In the genomic region with DNA sequence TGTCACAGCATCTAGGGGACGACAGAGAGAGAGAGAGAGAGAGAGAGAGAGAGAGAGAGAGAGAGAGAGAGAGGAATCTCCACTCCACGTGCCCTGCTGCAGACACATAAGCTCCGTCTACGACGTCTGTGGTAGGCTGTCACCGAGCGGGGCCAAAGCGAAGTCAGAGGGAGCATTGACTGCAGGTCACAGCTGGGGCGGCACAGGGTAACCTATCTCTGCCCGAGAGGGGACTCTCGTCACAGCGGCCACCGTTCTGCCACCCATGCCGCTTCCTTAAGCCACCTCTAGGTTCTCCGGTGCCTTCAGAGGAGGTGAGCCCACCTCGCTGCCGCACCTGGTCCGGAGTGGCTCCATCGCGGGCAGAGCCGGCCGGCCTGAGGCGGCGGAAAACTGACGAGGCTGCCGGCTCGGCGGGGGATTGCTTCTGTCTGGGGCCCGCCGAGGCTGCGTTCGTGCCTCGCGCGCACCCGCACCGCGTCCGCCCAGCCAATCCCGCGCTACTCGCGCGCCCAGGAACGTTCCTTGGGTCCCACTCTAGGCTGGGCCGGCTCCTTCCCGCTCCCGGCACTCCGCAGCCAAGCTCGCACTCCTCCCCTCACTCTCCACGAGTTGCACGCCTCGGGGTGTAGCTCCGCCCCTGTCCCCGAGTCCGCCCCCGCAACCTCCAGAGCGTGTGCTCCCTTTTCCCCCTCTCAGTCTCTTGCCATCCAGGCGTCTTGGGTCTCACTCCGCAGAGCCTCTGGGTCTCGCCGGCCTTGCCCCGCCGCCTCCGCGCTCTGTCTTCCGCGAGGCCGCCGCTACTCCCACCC, we compare ENCODE assay signal across 8 mouse cellular contexts. TPM values are rescaled to one million over a fixed set of nuclear protein-coding genes. Genes with fewer than 3 reads are reported as not detected.
A peak's percentile ranks its signal among the peaks of the same experiment; 100 is the strongest.
DNase-seq lines count a peak whose midpoint lies in the region; ATAC-seq and TF ChIP-seq lines count a peak whose summit lies in the region.

Gene Gphn, plus strand, starts transcription at position 673 of the 812 bp plus-strand sequence.

- no peak for TF ChIP-seq CTCF in bone marrow macrophage, adult 2 months (IDR thresholded peaks at IDR 0.05; ENCODE audit: low read depth, low read length)
- TF ChIP-seq CTCF in embryonic fibroblast, embryonic 13.5 days (IDR thresholded peaks at IDR 0.05; ENCODE audit: borderline replicate concordance, insufficient read depth, low read length), result no peak

- H3K27me3 ChIP-seq in kidney, embryonic 14.5 days (ENCODE audit: control insufficient read depth, insufficient read depth, low read length), result no peaks in the 10 kb centered on the region
- H3K27me3 ChIP-seq in splenic B cell, adult 2 months (ENCODE audit: control insufficient read depth, insufficient read depth, low read length, poor library complexity, severe bottlenecking), result no peaks in the 10 kb centered on the region

- under 1% methylated on average over 63 of the region's 70 CpGs for WGBS in kidney, embryonic 14.5 days

- no peak for TF ChIP-seq POLR2A in bone marrow macrophage, adult 2 months (IDR thresholded peaks at IDR 0.05; ENCODE audit: borderline replicate concordance, low read depth, low read length)
- peak; percentile 74 for TF ChIP-seq POLR2A in embryonic fibroblast, embryonic 13.5 days (IDR thresholded peaks at IDR 0.05; ENCODE audit: low read depth, low read length)

- DNase-seq in A20 (ENCODE audit: low read depth, low spot score) (peak; percentile 93), liver (peak; percentile 88)
- DNase-seq in heart, adult 9 months (ENCODE audit: low spot score in 2 of 2), result peak; percentile 90
- peak; percentile 86 for DNase-seq in splenic B cell, adult 2 months (ENCODE audit: low read depth, low spot score)

- ATAC-seq in kidney, embryonic 14.5 days (ENCODE audit: low FRiP score, low TSS enrichment), result peak; percentile 98
- ATAC-seq in monocyte, adult 5-6 weeks (replicated peaks; ENCODE audit: insufficient number of reproducible peaks, low FRiP score, low TSS enrichment, poor library complexity, severe bottlenecking), result peak; percentile 87

- no peaks in the 10 kb centered on the region for H3K36me3 ChIP-seq in kidney, embryonic 14.5 days (ENCODE audit: control insufficient read depth, insufficient read depth, low read length)
- no peaks in the 10 kb centered on the region for H3K36me3 ChIP-seq in splenic B cell, adult 2 months (ENCODE audit: control insufficient read depth, insufficient read depth, low read length, poor library complexity, severe bottlenecking)

- H3K9ac ChIP-seq in kidney, embryonic 14.5 days (ENCODE audit: low read depth, low read length), result peak within 1 kb of the TSS; percentile 83

- H3K9me3 ChIP-seq in kidney, embryonic 14.5 days (ENCODE audit: control insufficient read depth, low read length), result no peaks in the 10 kb centered on the region

- H3K27ac ChIP-seq in bone marrow macrophage, adult 2 months (ENCODE audit: insufficient read depth, low read depth, low read length), result peak within 1 kb of the TSS; percentile 63
- peak within 1 kb of the TSS; percentile 84 for H3K27ac ChIP-seq in embryonic fibroblast, embryonic 13.5 days (ENCODE audit: insufficient read depth, low read length)
- peak within 1 kb of the TSS; percentile 96 for H3K27ac ChIP-seq in kidney, embryonic 14.5 days (ENCODE audit: low read depth, low read length)

- H3K4me3 ChIP-seq in bone marrow macrophage, adult 2 months (ENCODE audit: insufficient read depth, low read length), result peak within 1 kb of the TSS; percentile 93
- peak within 1 kb of the TSS; percentile 89 for H3K4me3 ChIP-seq in embryonic fibroblast, embryonic 13.5 days (ENCODE audit: insufficient read depth, low read length)
- peak within 1 kb of the TSS; percentile 94 for H3K4me3 ChIP-seq in kidney, embryonic 14.5 days (ENCODE audit: low read length)

- H3K4me1 ChIP-seq in bone marrow macrophage, adult 2 months (ENCODE audit: control insufficient read depth, insufficient read depth, low read length), result no peaks in the 10 kb centered on the region
- H3K4me1 ChIP-seq in embryonic fibroblast, embryonic 13.5 days (ENCODE audit: control insufficient read depth, insufficient read depth, low read length), result no peaks in the 10 kb centered on the region
- H3K4me1 ChIP-seq in kidney, embryonic 14.5 days (ENCODE audit: control insufficient read depth, insufficient read depth, low read length), result no peaks in the 10 kb centered on the region

- peak within 1 kb of the TSS; percentile 77 for H3K4me2 ChIP-seq in kidney, embryonic 14.5 days (replicated peaks; ENCODE audit: low read depth, low read length)

RNA-seq across cellular contexts. Expression of gene Gphn, which starts in this region (rescaled TPM):
- polyA plus RNA-seq in bone marrow macrophage, adult 2 months (2012; ENCODE audit: insufficient read depth, insufficient read length, missing spikeins), result 12.0 and 16.0 TPM in 2 replicates
- 15.2 and 16.8 TPM in 2 replicates for polyA plus RNA-seq in embryonic fibroblast, embryonic 13.5 days (2011; ENCODE audit: insufficient read length, low read depth, missing spikeins)
- polyA plus RNA-seq in kidney, embryonic 14.5 days (2014; fragmentation: Nextera tagmentation; extraction: Ambion mirVana), result 14.9 and 17.8 TPM in 2 replicates
- 6.1 to 10.7 TPM (median 7.6 TPM) in 3 replicates for total RNA-seq in monocyte, adult 5-6 weeks (2017)

Comparison
In these comparisons a context has a peak if more than half of its experiments do, and no peak if none do; other contexts are left out.
1. Peak in every context shown above with its lines: DNase-seq, ATAC-seq, H3K4me3 ChIP-seq and H3K27ac ChIP-seq.